Mouse (Mus musculus) neutrophil, adult 5-6 weeks (primary cell): ENCODE results near the gene Irx4. TPM values are rescaled to one million over a fixed set of nuclear protein-coding genes. Genes with fewer than 3 reads are reported as not detected.

ENCODE experiments used
- ATAC-seq: fragments of 151-379, 151-347 bp; 2 replicates; pipeline ENCODE4 v1.8.0; 2017; ENCODE audit warnings: mild to moderate bottlenecking, moderate TSS enrichment; ENCODE audit not compliant: insufficient number of reproducible peaks, poor library complexity, low FRiP score, severe bottlenecking; ENCODE audit errors: extremely low read depth
- total RNA-seq: library from RNA; stranded (forward); fragments of 200-1000 nt; gene quantifications from 2 replicates; pipeline ENCODE4 v1.2.3, GENCODE M21; 2017

The Irx4 gene
- total RNA-seq, 1 experiment from 2014 or later: not detected

DNA sequence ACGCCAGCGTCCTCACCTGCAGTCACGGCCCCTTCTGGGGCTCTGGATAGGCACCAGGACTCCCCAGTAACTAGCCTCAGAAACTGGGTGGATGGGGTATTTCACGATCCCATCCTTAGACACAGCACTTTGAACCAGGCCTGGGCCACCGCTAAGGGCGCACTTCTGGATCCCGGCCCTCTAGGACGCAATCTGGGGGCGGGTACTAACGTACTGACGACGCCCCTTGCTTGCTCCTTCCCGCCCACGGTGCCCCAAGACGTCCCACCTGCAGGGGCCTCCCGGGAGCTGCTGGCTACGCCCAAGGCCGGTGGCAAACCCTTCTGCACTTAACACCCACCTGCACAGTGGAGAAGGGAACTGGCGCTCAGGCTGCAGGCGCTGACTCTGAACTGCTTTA, 8.4 kb downstream of the Irx4 start:
- no peak for ATAC-seq

DNA sequence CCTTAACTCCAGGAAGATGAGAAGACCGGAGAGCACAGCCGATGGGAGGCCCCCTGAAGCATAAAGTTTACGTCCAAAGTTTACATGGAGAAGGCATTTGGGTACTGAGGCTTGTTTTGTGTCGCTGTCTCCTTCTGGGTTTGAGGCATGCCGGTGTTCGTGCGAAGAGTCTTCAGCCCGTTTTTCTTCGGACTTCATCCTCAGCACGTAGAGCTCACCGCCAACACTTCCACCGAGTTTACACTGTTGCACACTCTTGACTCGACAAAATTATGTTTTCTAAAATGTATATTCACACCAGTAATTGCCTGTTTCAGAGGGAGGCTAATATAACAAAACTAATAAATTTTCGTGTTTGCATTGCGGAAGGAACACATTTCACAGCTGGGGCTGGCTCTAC, 9.0 kb downstream of the Irx4 start:
- ATAC-seq: no peak

DNA sequence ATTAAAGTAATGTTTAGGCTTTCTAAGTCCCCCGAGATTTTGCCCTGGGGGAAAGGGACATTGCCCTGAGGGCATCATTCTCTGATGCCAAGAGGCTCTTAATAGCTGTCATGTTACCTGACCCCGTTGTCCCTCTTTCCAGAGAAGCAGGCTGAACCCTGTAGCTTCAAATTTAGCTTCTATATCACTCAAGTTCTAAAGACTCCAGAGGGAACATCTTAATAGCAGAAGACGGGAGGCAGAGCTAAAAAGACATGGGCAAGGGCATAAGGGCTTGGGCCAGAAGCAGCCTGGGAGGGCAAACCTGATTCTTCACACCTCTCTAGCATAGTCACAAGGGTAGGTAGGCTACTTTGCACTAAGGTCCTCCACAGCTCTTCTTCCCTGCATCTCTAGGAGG, 9.6 kb downstream of the Irx4 start:
- ATAC-seq: no peak

DNA sequence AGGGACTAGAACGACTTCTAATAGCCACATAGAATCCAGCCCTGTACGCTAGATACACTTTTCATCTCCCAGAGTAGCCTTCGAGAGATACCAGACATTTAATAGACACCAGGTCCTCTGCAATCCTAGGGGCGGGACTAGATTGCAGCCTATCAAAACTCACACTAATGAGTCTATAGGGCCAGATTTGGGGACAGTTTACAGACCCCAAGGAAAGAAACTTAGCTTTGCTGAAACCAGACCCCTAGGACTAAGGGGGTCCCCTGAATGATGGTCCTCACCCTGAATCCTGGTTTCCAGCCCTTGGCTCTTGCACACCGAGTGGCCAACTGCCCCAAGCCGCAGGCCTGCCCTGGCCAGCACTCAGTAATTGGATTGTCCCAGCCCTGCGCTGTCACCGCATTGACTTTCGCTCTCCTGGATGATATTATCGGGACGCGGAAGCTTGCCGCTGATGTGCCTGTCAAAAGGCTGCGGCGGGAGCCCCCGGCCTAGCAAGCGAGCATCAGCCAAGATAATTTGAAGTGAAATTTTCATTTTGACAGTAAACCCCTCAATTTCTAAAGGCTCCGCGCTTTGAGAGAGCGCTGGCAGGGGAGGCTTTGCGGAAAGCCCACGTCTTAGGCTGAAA, 10.3 kb downstream of the Irx4 start:
- no peak for ATAC-seq

DNA sequence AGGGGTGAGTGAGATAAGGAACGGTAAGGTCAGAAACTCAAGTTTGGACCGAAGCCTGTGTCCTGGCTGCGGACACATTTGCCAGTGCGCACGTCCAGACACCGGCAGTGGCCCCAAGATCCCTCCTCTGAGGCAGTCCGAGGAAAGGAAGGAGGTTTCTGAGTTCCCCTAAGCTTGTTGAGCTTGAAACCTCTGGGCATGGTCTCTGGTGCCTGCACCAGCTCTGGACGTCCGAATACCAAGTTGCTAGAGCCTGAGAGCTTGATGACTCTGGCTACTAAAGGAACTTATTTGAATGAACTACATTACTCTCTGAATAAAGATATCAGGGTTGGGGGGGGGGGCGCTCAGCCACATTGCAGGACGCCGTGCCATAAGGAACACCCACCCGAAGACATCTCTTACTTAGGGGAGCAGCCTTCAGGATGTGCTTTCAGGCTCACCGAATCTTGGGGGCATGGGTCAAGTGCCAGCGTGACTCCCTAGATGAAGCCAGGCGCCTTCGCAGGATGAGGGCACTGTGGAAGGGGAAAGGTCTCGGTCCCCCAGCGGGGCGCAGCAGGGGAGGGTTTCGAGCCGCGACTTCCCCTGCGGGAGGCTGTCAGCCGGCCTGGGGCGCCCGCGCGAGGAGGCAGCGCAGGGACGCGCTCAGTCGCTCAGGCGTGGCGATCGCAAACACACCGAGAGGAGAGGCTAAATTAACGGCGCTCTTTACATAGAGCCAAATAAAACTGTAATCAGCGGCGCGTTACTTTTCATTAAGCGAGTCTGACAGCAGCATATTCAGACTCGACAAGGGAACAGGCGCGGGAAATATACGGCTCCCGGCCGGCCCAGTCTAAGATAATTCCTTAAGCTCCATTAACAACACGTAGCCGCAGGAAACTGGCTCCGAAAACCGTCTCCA, 11.3 kb downstream of the Irx4 start:
- ATAC-seq: no peak

DNA sequence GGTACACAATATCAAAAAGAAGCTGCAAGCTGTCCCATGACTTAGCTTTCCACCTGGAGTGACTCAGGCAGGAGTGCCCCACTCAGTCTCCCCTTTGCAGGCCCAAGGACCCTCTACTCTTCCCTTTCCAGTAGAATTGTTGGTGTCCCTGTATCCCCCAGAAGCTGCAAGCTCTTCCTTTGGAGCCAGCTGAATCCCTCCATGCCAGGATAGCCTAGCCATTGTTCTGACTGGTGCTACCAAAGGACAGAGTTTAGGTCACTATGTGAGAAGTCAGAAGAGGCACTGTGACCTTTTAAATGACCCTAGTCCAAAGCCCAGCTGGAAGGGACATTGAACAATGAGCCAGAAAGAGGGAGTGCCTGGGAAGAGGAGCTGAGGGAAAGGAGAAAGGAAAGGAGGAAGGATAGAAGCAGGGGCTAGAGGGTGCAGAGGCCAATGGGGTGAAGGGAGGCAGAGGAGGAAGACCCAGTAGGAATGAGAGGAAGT, 12.6 kb downstream of the Irx4 start:
- ATAC-seq: no peak

DNA sequence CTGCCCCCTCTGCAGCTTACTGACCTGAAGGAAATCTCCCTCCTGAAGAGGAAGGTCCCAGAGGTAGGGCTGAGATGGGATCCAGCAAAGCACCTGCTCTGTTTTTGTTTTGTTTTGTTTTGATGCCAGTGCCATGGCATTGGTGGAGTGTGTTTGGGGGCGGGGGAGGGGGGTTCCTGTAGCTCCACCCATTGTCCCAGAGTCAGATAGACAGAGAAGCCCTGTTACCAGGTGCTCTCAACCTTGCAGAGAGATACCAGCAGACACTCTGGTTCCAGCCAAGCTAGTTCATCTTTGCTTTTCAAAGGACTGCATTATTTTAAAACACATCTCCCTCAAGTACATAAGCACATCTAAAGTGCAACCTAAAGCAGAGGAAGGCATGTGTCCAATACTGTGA, 13.3 kb downstream of the Irx4 start:
- ATAC-seq: no peak

DNA sequence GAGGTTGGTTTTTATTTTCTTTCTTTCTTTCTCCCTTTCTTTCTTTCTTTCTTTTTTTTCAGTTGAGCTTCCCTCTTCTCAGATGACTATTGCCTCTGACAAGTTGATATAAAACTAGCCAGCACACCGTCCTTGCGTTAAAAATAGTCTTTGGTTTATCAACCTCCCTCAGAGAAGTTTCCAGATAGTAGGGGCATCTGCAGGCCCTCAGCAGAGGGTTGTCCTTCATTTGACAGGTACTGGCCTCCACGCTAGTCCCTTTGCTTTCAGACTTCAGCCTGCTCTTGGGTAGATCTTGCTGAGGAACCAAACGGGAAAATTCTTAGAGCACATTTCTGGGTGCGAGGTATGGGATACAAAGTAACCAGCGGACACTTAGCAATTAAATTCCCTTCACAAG, 17.1 kb downstream of the Irx4 start:
- no peak for ATAC-seq

DNA sequence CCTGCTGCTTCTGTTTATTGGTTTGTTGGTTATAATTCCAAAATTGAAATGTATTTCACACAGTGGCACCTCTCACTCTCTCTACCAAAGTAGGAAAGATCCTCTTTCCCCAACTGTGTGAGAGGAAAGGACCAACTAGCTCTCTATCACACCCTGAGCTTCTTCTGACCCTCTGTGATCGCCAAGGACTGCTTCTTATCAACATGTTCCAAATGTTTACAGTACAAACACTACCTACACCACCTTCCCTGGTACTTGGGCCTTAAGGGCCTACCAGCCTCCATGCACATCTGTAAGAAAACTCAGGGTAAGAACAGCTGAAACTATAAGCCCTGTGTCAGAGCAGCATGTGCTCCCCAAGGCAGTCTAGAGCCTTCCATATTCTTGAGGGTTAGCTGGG, 17.5 kb downstream of the Irx4 start:
- no peak for ATAC-seq

DNA sequence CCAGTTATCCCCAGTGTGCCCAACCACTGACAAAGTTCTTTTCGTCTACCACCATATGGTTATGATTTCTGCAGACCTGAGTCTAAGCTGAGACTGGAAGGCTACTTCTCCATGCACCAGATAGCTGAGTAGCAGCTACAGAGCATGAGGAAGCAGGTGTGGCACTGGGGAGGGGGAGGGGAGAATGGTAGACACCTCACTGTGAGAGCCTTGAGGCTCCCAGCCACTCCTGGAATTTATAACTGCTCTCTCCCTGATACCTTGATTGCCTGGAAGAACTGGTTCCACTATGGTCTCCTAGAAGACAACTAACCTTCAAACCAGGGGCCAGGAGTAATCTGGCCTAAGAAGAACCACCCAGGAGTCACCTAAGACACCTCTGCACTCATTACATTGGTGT, 18.9 kb downstream of the Irx4 start:
- ATAC-seq: no peak

DNA sequence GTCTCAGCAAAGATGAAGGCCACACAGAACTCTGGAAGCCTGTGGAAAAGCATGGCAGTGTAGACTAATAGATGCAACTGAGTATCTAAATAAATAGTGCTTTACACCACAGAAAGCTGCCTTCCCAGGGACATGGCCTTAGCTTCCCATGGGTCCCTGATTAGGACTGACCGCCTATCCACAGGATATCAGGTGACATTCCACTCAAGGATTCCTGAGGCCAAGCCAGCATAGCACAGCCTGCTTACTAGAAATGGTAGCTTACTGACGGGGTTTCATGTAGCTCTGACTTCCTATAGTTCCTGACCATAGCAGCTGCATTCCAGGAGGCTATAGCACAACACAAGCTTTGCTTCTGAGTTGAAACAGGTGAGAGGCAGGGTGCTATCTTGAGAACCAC, 22.1 kb downstream of the Irx4 start:
- ATAC-seq: no peak

DNA sequence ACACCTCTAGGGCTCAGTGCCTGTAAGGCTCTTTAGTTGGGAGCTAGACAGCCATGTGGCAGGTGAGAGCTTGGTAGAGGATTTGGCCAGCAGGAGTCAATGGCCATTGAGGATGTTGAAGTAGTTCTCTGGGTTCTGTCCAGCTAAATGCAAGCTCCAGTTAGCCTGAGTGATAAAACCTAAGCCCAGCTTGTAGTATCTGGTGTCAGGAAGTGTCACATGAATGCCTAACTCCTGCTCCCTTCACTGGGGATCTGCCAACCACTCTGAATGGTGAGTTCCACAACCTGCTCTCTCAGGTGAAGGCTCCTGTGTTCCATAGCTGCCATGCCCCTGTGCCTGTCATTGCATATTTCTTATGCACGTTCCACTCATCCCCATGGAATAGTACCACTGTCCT, 23.3 kb downstream of the Irx4 start:
- ATAC-seq: no peak

DNA sequence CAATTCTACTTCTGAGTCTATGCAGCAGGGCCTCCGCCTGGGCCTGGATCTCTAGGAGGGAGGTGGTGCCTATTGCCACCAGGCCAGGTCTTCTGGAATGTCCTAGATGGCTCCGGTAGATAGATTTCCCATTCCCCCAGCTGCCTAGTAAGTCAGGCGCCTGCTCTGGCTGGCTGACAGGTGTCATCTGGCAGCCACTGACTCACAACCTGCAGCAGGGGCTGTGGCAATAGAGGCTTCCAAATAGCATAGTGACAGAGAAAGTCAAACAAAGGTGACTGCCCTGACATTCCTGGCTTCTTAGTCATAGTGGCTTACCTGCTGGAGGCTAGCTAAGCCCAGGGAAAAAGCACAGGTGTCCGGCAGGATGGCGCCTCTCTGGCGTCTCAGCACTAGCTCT, 29.9 kb downstream of the Irx4 start:
- ATAC-seq: no peak

DNA sequence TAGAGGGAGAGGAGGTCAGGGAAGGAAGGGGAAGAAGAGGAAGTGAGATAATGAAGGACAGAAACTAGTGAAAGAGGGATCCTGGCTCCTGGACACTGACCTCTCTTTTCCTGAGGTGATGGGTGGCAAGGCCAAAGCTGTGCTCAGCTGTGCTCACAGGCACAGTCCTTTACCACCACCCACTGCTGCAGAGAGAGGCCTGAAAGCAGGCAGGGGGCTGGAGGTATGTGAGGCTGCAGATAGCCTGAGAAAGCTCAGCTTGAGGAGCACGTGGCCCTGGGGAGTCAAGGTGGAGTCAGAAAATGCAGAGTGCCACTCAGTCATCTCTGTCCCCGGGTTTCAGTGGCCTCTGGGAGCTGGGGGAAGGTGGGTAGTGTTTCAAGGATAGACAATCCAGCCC, 30.8 kb downstream of the Irx4 start:
- no peak for ATAC-seq

DNA sequence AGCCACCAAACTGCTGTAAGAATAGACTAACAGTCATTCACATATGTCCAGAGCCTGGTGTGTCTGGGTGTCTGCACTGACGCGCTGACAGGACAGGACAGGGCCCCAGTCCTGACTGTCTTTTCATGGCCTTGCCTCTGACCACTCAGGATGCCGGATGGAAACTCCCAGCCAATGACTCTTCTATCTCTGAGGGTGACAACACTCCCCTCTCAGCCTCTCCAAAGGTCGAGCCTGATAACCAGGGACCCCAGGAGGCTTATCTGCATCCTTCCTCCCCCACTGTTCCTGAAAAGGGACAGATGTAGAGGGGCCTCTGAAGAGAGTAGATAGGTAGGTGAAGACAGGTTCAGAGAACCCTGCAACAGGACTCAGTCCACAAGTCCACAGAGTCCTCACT, 38.4 kb downstream of the Irx4 start:
- no peak for ATAC-seq

DNA sequence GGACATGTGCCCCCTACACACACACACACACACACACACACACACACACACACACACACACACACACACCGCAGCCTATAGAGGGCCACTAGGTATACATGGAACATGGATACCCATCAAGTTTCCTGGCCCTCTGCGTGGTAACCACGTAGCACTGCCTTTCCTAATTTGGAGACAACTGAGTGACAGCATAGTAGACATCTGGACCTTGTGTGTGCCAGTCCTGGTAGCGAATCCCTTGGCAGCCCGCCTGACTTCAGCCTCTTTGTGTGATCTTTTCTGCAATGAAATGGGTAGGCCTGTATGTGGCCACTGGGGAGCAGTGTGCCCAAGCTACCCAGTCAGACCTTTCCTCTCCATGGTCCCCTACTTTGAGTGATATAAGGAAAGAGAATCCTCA, 39.0 kb downstream of the Irx4 start:
- no peak for ATAC-seq

DNA sequence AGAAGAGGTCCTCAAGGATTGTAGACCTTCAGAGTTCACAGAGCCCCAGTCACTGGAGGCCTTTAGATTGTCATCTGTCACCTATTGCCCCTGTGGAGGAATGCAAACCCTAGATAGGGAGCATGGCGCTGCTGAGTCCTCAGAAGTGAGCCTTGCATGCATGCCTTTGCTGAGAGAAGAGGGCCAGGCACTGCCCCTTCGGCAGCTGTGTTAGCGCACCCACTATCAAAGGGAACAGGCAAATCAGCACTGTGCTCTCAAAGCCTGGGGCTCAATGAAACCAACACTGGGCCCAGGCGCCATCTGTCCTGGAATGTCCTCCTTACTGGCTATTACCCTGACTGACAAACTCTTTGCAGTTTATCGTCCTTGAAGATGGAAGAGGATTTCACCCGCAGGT, 44.5 kb downstream of the Irx4 start:
- no peak for ATAC-seq

DNA sequence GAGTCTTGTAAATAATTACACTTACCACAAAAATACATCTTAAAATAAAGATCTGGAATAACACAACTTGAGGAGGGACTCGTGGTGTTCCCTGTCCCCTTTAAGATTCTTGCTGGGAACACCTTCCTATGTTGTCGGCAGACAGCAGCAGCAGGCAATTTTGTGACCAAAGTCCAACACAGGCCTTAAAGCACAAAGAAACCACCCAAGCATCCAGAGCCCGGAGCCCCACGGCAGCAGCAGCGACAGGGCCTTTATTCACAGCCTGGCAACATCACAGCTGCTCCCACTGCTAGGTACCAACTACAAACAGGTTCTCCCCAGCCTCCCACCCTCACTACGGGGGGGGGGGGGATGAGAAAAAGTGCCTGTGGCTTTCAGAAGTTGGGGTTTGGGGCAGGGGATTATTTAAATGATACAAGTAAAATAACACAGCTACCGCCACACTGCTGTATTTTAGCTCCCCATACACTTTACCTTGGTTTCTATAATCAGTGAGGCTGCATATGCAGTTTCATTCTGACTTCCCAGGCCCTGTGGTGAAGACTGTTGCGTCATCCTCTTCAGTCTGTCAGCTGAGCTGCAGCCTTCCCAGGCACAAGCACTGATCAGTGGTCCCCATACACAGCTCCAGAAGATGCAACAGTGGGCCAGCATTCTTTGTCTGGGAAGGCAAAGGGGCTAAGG, 45.3 kb downstream of the Irx4 start:
- ATAC-seq: no peak

DNA sequence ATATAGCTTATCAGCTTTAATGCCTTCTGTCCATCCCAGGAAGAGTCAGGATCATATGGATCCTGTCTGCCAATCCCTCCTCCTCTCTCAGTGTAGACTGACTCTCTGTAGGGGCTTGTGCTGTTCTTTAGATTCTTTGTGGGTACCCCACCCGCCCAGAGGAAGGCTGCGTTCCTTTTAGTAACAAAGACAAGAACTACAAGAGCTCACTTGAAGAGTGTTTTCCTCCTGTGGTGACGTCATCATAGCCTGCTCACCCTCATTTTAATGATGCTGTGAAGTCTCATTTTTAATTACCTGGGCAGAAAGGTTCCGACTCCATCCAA, 45.8 kb downstream of the Irx4 start:
- ATAC-seq: no peak

DNA sequence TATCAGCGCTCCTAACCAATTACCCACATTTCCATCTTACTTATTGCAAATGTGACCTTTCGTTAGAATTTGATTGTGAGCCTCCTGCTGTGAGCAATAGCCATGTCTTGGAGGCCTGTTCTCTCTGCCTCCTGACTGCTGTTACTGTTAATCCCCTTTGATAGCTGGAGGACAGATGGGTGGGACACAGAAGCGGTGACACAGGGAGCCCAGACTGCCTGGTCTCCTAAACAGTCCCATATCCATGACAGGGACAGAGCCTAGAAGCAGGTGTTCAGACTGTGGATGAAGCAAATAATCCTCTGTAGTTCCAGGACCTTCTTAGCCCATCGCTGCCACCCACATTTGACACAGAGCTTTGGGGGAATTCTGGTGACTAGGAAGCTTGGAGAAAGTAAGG, 46.2 kb downstream of the Irx4 start:
- no peak for ATAC-seq
